Mouse (Mus musculus) spleen, postnatal 36 days (tissue): Measurements from ENCODE around the gene Gp5.
A peak's percentile ranks its signal among the peaks of the same experiment; 100 is the strongest.

ENCODE experiments used
- DNase-seq, 2 experiments: peaks; one replicate each; pipeline ENCODE4 v3.0.0; 2022; ENCODE audit warnings: low spot score in 2 of 2, mixed read lengths in 1 of 2

Gp5 gene

GRCm38 (mm10) chr16:30278406-30278805 is 32.2 kb downstream of the Gp5 start:
- no peak for DNase-seq

- no peak for DNase-seq
Observed at GRCm38 (mm10) chr16:30275558-30276340, 34.8 kb downstream of the Gp5 start.

DNA sequence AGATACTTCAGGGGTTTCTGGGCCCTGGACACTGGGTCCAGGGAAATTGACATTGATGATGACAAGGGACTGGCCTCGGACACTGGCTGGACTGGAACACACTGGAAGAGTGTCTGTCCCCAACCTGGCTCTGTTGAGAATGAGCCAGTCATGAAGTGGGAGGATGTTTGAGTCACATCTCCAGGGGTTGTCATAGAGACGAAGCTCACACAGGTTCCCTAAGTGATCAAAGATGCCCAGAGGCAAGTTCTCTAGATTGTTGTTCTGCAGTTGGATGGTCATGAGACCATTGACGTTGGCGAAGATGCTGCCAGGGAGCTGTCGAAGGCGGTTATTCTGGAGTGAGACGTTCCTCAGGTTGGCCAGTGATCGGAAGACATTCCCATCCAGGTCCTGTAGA is 37.5 kb downstream of the Gp5 start:
- DNase-seq: no peak

DNA sequence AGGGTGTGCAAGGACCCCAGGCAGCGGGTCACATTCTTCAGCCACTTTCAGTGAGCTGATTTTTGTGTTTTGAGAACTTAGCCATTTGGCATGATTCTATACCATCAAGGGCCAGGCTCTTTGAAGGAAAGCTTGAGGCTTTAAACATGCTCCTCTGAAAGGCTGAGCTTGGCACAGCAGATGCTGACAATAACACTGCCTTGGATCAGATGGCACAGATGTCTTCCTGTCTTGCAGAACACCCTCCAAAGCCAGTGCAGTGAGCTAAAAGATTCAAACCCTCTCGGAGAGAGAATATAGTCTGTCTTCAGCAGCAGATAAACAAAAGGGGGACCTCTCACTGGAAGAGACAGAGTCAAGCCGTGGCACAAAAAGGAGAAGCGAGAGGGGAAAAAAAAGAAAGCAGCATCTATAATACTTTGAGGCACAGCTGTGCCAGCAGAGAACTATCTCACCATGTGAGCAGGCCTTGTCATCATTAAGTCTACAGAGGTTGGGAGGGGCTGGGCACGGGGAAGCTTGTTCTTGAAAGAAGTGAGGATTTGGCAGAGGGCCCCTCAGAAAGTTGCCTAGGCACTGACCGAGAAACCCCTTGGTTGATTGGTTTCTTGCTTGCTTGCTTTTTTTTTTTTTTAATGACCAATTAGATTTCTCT is 38.5 kb downstream of the Gp5 start:
- peak; percentile 42 to 48 for DNase-seq

DNA sequence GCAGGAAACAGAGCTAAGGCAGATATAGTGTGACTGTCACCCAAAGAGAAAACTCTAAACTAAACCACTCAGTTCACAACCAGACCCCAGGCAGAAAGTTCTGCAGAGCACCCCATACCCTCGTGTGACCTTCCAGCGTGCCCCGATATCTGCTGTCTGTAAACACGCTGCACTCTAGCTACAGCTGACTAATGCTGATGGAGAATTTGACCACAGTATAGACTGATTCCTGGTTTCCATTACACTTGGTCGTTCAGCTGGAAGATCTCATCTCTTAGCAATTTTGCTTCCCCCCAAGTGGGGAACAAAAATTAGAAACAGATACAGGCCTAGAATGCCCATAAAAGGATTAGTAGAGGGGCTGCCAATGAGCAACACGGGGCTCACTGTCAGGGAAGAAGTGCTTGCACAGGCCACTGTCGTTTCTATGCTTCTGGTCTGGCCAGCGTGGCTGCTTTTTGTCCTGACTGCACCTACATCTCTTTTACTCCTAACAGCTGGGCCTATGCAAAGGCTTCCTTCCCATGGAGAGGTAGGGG is 39.3 kb downstream of the Gp5 start:
- DNase-seq: no peak

GRCm38 (mm10) chr16:30267359-30267758 is 43.2 kb downstream of the Gp5 start, which contains the start of gene Cpn2:
Gene Cpn2, minus strand, starts transcription at chr16:30267499.
- no peak for DNase-seq

DNA sequence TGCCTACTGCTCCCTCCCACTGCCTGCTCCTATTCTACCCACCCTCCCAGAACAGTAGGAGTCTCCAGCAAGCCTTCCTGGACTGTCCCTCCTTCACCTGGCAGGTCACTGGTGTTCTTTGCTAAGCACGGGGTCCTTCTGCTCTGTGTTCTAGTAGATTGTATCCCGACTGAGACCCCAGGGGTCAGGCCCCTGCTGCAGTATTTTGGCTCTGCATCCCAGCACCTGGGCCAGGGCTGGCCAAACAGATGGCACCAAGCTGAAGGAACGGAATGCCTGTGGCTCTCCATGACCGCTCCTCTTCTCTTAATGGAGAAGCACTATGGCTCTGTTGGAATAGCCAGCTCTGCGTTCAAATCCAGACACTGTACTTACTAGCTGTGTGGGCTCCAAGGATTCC is 44.0 kb downstream of the Gp5 start:
- DNase-seq: no peak

GRCm38 (mm10) chr16:30265611-30266010 is 45.0 kb downstream of the Gp5 start:
- no peak for DNase-seq

GRCm38 (mm10) chr16:30263156-30263555 is 47.4 kb downstream of the Gp5 start:
- DNase-seq: no peak

- DNase-seq: peak; percentile 35 to 50
Observed at GRCm38 (mm10) chr16:30262664-30263063, 47.9 kb downstream of the Gp5 start.

- DNase-seq: no peak
Observed at GRCm38 (mm10) chr16:30262157-30262556, 48.4 kb downstream of the Gp5 start.

GRCm38 (mm10) chr16:30261341-30261740 is 49.2 kb downstream of the Gp5 start:
- DNase-seq: no peak

- no peak for DNase-seq
Observed at GRCm38 (mm10) chr16:30260012-30260635, 50.5 kb downstream of the Gp5 start.

DNA sequence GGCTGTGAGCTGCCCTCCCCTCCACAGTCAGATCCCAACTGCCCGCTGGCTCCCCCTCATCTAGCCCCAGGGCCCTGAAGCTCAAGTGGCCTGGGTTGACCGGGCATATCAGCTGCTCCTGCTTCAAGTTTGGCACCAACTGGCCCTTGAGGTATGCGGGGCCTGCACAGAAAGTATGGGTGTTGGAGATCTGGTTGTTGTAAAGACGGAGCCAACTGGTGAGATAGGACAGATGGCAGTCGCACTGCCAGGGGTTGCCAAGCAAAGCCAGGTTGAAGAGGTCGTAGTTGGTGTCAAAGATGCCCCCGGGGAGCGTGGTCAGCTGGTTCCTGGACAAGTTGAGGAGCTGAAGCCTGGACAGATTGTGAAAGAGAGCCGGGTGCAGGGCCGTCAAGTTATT is 51.1 kb downstream of the Gp5 start:
- no peak for DNase-seq

- DNase-seq: no peak
Observed at GRCm38 (mm10) chr16:30258441-30258840, 52.1 kb downstream of the Gp5 start.

DNA sequence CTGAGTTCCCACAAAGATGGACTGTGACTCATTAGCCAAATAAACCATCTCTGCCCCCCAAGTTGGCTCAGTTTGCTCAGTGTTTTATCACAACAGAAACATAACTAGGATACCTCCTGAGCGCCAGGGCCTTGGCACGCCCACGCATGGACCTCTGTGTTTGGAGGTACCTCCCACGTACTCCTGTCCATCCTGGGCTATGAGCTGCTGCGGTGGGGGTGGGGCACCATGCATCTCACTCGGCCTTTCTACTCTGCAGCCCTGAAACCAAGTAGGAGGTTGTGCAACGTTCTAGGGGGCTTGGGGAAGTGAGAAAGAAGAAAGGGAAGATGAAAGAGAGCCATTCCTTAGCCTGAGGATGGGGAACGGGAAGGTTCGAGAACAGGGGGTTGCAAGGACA is 52.9 kb downstream of the Gp5 start:
- DNase-seq: no peak
